ENCODE assay signal across 24 mouse cellular contexts in genomic region chr4:25998561-25998960, GRCm38 (mm10).
"Had no signal": no experiment of that assay in that cellular context is flagged by ENCODE, and none has a peak within 500 bp of the region (broad histone marks: within the 10 kb centered on the region; RNA-seq: fewer than 3 reads in every experiment).

No protein-coding gene starts in this region.

- H3K4me1 ChIP-seq: heart, embryonic 10.5 days; heart, embryonic 12.5 days; hindbrain, embryonic 10.5 days; hindbrain, embryonic 12.5 days; intestine, embryonic 15.5 days; limb, embryonic 10.5 days; limb, embryonic 12.5 days; liver, embryonic 13.5 days; liver, embryonic 15.5 days had no signal

- DNase-seq: gastrocnemius, adult 2 months; gastrocnemius, postnatal 10 days; gastrocnemius, postnatal 25 days; heart, adult 18-20 months; heart, postnatal 10 days; heart, postnatal 4 days; liver; liver, embryonic 13.5 days; liver, postnatal 0 days had no signal

- H3K27ac ChIP-seq: gastrocnemius, adult 2 months; heart, embryonic 10.5 days; hindbrain, embryonic 10.5 days; hindbrain, embryonic 12.5 days; hindbrain, embryonic 14.5 days; intestine, embryonic 15.5 days; layer of hippocampus, adult 2 months; left cerebral cortex, adult 2 months; limb, embryonic 10.5 days; limb, embryonic 12.5 days; liver, embryonic 13.5 days; liver, embryonic 15.5 days had no signal

- H3K36me3 ChIP-seq: heart, embryonic 10.5 days; heart, embryonic 12.5 days; hindbrain, embryonic 10.5 days; hindbrain, embryonic 12.5 days; intestine, embryonic 15.5 days; limb, embryonic 10.5 days; limb, embryonic 12.5 days; liver, embryonic 13.5 days; liver, embryonic 15.5 days had no signal

- H3K9ac ChIP-seq: heart, embryonic 12.5 days; hindbrain, embryonic 12.5 days; hindbrain, embryonic 14.5 days; intestine, embryonic 15.5 days; limb, embryonic 12.5 days; liver, embryonic 13.5 days; liver, embryonic 15.5 days; liver, postnatal 0 days had no signal

- H3K9me3 ChIP-seq: heart, embryonic 10.5 days; heart, embryonic 12.5 days; hindbrain, embryonic 10.5 days; hindbrain, embryonic 12.5 days; intestine, embryonic 15.5 days; limb, embryonic 10.5 days; limb, embryonic 12.5 days; liver, embryonic 13.5 days; liver, embryonic 15.5 days had no signal

- H3K4me3 ChIP-seq: gastrocnemius, adult 2 months; heart, embryonic 10.5 days; heart, embryonic 12.5 days; hindbrain, embryonic 10.5 days; hindbrain, embryonic 12.5 days; intestine, embryonic 15.5 days; layer of hippocampus, adult 2 months; left cerebral cortex, adult 2 months; limb, embryonic 10.5 days; limb, embryonic 12.5 days; liver, embryonic 13.5 days; liver, embryonic 15.5 days had no signal

- H3K4me2 ChIP-seq: heart, embryonic 12.5 days; hindbrain, embryonic 12.5 days; hindbrain, embryonic 14.5 days; intestine, embryonic 15.5 days; limb, embryonic 12.5 days; liver, embryonic 13.5 days; liver, embryonic 15.5 days had no signal

- ATAC-seq: forebrain, embryonic 16.5 days; hindbrain, embryonic 16.5 days; inflammation-experienced regulatory T-cells, adult 6 months; intestine, embryonic 15.5 days; intestine, postnatal 0 days; liver, postnatal 0 days had no signal

- H3K27me3 ChIP-seq: heart, embryonic 12.5 days; hindbrain, embryonic 12.5 days; intestine, embryonic 15.5 days; limb, embryonic 12.5 days; liver, embryonic 13.5 days; liver, embryonic 15.5 days had no signal
